Mouse (Mus musculus) neutrophil, adult 5-6 weeks (primary cell): ENCODE measurements around the gene Relch. TPM values are rescaled to one million over a fixed set of nuclear protein-coding genes. Genes with fewer than 3 reads are reported as not detected.
"Not testable (repeated sequence)": the region's sequence is repeated elsewhere in the genome, so short reads cannot be mapped to it uniquely, and the experiment has no call there.

Experiments used
- ATAC-seq: fragments of 151-379, 151-347 bp; 2 replicates; pipeline ENCODE4 v1.8.0; 2017; ENCODE audit warnings: mild to moderate bottlenecking, moderate TSS enrichment; ENCODE audit not compliant: insufficient number of reproducible peaks, poor library complexity, low FRiP score, severe bottlenecking; ENCODE audit errors: extremely low read depth
- total RNA-seq: library from RNA; stranded (forward); fragments of 200-1000 nt; gene quantifications from 2 replicates; pipeline ENCODE4 v1.2.3, GENCODE M21; 2017

The Relch gene
- total RNA-seq = 79.4 and 80.3 TPM in 2 replicates

DNA sequence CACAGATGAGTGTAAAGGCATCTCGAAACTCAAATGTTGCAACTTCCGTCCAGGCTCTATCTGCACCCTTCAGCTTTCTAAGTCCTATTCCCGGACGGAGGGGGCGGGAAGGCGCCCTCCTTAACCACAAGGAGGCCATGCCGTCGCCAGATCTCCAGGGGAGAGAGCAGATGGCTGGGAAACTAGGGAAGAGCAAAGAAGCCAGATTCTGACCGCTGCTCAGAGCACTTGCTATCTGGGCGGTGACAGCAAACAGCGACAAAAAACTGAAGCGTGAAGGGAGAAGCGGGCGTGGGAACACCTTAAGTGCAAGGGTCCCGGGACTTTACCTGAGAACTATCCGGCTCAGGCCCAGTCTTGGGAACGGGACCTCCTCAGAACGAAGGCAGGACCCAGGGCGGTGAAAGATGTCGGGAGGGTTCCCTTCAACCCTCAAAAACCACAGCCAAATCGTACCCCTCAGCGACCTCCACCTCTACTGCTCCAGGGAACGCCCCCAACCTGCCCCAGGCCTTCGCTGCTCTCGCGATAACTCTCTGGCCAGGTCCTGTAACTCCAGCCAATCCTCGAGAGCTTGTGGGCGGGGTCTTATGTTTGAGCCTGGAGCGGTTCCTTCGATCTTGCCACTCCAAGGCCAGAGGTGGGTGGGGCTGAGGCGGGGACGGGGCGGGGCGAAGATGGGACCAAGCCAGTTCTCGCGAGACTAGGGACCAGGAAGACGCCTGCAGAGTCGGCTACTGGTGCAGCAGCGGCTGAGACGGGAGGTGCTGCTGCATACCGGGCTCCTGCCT lies at the start of gene Relch, which contains the start of gene Pign:
TSS of gene Relch (plus strand) at position 691 of the 791 bp plus-strand sequence.
TSS of gene Pign (minus strand) at position 507 of the 791 bp plus-strand sequence.
- ATAC-seq = peak; percentile 98

DNA sequence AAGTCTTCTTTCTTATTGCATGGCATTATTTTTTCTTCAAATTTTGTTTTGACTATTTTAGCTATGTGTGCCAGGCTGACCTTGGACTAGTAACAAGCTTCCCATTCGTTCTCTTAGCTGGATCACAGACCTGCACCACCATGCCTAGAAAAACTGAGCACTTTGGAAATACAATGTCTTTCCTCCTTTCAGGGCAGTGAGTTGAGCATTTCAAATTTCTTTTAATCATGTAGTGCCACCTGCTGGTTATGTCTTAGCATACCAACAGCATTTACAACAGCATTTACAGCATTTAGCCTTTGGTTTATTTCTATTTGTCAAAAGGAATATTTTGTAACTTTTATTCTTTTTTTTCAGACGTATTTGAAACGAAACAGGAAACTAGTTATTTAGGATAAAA lies 33.2 kb upstream of the Relch start:
- no peak for ATAC-seq

DNA sequence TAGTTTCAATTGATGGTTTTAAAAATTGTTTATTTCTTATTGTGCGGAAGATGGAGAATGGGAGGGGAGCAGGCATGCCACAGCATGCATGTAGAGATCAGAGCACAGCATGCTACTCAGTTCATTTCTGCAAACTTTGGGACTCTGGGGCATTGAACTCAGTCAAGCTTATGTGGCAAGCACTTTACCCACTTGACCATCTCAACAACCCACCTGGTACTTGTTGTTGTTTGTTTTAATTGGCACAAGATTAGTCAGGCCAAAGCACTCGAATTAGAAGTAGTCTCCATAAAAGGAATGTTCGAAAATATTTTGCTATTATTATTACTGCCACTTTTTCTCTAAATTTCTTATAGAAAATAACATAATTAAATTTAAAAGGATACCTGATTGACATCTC lies 19.6 kb upstream of the Relch start:
- ATAC-seq = no peak

DNA sequence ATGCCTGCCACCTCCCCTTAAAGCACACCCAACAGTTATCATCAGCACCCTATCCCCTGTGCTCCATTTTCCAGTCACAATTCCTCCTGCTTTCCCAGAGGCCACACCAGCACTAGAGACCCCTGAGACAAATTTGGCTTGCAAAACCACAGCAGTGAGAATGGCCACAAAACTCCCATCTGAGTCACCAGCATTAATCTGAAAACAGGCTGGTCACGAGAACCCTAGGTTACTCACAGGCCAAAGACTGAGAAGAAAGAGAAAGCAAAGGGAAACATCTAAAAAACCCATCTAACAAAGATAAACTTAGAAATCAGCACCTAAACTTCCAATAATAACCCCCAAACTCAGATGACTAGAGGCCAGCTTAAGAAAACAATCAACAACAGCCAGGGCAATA lies 13.0 kb upstream of the Relch start:
- no peak for ATAC-seq

DNA sequence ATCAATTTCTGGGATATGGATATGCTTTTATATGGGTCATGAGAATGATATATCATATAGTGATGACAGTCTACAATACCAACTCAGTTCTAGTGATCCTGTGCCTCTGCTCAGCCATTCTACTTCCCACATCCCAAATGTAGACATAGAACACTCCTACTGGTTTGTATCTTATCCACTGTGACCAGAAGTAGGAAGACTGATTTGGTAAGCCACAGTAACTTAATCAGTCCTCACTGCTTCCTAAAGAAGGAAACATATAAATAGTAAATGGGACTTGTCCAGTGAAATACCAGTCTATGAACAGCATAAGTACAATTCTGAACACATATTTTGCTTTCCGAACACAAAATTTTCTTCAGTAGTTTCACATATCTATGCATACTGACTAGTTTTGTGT lies 9.7 kb upstream of the Relch start:
- no peak for ATAC-seq

DNA sequence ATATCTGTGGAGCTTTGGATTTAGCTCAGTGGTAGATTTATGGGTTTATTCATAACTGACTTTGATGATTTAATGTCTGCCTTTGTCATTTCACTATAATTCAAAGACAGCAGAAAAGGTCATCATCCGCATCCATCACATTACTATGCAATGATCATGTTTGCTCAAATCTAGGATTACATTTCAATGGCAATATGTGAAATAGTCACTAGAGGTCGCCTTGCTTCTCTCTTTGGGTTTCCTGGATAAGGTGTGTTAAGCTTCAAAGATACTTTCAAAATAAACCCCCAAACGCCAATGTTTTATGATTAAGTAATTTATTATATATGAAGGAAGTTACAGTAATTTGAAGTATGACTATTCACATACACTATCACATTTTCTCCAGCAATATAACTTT lies 3.6 kb upstream of the Relch start:
- peak; percentile 34; the same call in 1 of the 2 replicates for ATAC-seq

DNA sequence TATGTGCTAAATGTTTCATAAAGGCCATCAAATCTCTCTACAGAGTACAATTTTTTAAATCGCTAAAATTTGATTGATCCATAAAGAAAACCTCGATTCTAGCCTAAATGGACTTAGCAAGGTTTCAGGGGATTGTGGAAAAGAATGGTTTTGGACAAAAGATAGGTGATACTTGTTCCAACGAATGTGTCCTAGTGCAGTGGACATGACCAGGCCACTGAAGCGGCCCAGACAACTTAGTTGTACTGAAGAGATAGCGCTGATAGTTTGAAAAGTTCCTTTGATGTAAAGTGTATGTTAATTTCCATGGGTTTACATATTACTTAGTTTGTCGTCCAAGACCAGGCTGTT lies 866 bp upstream of the Relch start:
- ATAC-seq = no peak

DNA sequence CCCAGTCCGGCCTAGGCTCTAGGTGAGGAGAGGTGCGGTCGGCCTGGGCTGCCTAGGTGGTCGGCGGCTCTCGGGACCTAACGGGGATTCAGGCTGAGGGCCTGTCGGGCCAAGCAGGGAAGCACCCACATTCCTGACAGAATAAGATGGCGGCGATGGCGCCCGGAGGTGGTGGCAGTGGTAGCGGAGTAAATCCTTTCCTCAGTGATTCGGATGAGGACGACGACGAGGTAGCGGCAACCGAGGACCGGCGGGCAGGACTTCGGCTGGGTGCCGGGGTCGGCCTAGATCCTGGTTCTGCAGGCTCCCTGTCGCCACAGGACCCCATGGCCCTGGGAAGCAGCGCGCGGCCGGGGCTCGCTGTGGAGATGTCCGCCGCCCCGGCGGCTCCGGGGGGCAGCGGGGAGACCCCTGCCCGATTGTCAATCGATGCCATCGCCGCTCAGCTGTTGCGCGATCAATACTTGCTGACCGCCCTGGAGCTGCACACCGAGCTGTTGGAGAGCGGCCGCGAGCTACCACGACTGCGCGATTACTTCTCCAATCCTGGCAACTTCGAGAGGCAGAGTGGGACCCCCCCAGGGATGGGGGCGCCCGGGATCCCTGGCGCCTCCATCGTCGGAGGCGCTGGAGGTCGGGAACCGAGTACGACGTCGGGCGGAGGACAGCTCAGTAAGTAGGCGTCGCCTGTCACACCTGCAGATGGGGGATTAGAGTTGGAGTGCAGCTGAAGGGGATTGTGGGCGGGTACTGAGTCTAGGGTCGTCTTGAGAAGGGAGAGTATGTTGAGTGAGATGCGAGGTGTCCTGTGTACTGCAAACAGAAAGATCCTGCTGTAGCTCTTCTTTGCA lies 526 bp downstream of the Relch start:
- no peak for ATAC-seq

DNA sequence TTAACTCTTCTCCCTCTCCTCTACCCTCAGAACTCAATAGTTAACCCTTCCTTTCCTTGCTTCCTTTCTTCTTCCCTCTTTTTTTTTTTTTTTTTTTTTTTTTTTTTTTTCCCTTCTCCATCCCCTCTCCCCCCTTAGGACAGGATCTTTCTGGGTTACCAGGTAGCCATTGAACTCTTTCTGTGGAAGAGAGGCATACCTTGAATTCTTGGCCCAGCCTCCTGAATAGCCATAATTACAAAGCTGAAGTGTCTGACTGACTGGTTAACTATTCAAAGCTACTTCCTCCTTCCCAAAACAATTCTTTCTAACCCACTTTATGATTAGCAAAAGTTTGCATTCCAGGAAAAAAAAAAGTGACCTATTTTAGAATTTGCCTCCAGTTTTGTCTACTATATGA lies 6.0 kb downstream of the Relch start:
- no peak for ATAC-seq

DNA sequence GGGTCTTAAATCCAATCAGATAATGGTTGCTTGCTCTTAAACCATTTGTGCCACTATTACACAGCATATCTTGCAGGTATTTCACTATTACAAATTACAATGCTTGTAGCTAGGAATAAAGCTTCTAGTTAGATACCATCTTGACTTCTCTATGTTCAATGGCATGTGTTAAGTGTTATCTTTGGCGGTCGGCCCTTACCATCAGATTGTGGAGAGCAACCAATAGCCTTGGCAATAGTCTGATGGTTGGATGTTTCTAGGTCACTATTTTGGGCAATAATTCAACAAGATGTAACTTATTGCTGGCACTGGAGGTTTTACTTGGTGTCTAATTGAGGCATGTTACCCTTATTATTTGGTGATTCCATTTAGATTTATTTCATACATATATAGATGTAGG lies 11.1 kb downstream of the Relch start:
- ATAC-seq = no peak

DNA sequence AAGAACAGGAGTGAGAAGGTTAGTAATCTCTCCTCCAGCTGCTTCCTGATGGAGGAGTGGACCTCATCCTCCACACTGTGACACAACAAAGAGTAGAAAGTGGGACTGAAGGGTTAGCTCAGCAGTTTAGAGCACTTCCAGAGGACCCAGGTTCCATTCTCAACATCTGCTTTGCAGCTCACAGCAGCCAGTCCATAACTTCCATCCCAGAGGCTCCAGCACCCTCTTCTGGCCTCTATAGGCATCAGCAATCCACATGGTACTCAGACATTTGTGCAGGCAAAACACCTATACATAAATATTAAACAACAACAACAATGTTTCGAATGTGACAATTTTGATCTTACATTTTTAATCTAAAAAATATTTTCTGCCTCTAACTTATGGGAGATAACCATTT lies 16.9 kb downstream of the Relch start:
- ATAC-seq = peak; percentile 72; the same call in 1 of the 2 replicates

DNA sequence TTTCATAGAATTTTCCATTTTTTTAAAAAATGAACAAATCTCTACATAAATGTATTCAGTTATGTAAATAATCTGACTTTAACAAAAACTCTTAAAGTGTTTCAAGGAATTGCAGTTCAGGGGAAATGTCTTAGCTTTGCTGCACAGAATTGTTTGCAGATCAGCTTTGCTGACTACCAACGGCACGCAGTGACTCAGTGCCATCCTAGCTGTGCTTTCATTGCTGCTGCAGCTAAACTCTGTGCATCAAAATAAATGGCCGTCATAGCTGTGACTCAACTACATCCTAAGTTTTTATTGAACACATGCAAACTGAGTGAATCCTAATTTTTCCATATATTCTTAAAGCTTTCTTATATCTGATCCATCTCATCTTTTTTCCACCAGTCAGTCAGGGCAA lies 21.8 kb downstream of the Relch start:
- no peak for ATAC-seq

DNA sequence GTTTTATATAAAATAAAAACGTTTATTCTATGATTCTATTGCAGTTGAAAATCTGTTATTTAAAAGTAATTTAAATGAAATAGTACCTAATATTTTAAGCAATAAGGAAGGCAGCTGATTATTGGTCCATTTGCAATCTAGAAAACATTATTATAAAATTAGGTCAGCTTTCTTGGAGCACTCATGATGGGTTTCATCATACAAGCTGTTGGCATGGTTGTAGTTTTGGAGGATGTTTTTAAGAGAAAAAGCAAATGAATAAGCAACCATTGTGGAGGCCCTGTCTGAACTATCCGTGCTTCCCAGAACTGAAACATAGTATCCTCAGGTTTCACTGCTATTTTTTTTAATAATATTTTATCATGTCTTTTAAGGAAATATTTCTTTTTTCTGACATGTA lies 31.9 kb downstream of the Relch start:
- no peak for ATAC-seq

DNA sequence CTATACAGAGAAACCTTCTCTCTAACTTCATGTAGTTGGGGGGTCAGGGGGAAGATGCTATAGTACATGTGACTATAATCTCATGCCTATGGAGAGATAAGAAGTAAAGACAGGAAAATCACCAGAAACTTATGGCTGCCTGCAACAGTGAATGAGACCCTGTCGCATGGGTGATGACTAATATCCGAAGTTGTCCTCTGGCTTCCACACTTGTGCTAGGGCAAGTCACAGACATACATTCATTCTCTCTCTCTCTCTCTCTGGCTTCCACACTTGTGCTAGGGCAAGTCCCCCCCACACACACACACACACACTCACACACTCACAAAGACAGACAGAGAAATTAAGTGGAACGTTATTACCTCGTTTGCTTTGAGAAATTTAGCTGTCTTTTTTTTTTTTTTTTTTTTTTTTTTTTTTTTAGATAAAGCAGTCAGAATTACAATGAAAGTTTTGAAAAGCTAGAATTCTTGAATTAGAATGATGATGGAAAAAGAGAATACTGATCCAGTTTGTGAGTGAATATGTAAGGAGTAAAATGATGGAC lies 37.4 kb downstream of the Relch start:
- no peak for ATAC-seq

DNA sequence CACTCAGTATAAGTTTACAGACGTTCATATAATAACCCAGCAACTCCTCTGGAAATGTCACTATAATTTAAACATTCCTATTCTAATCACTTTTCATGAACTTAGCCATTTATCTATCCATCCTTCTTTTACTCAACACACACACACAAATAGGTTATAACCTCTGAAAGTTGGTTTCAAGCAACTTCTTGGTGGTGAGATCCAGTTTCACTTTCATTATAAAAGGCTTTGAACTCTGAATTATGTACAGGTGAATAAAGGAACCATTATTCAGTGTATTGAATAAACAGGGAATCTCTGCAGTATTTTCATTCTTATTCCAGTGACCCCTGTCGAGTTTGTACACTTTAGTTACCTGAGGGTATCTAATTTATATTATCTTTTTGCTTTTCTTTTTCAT lies 45.8 kb downstream of the Relch start:
- no peak for ATAC-seq

DNA sequence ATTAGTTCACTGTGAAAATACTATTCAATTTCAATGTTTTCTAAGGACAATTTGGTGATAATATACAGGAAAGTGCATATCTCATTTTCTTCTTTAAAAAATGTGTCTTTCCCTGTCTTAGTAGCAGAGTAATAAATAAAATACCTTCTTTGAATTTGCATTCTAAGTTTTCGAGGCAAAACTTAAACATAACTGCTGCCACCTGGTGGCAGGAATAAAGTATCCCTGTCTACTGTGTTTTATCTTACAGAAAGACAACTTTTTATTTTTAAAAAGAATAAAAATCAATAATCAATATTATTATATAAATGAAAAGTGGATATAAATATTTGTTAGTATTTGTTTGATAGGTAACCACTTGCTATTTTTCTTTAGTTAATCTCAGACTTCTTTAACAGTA lies 47.6 kb downstream of the Relch start:
- ATAC-seq = no peak

DNA sequence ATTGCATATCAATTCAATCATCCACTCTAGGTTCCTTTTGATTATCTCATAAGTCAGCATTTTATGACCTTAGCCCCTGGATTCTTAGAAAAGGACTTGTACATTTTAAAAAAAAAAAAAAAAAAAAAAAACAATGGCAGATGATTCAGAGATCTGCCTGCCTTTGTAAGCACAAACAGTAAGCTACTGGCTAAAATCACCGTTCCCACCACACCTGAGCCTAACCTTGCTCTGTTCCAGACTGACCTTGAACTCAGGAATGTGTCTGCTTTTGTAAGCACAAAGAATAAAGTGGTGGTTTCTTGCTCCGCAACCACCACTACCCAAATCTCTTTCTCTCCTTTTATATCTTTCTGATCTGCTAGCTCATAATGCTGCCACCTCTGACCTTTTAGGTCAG lies 49.2 kb downstream of the Relch start:
- ATAC-seq = no peak

DNA sequence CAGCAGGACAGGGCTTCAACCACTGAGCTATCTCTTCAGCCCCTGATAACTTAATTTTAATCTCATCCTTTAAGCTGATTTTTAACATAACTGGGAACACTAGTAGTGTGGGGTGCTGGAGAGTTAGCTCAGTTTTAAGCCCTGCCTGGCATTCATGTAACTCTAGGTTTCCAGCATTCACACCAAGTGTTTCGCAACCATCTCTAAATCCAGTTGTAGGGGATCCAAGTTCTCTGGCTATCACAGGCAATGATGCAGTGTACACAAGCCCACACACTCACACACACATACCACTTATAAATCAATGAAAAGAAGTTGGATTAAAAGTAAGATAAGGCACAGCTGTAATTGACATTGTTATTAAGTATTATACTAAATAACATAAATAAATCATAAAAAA lies 54.7 kb downstream of the Relch start:
- ATAC-seq = no peak

DNA sequence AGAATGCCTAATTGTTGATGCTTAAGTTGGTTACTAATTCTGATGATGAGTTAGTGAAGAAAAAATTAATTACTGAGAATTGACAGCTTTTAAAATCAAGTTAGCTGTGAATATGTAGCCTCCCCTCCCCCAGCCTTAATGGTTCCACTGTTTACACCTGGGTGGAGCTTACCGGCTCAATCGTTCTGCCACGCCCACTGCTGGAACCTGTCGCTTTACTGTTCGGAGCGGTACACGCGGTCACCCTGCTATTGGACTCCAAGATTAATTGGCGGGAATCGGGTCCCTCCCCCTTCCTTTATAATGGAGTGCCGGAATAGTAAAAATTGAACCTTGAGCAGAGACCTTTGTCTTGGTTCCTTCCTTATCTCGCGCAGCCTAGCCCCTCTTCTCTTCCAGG lies 65.6 kb downstream of the Relch start:
- not testable (repeated sequence) for ATAC-seq

DNA sequence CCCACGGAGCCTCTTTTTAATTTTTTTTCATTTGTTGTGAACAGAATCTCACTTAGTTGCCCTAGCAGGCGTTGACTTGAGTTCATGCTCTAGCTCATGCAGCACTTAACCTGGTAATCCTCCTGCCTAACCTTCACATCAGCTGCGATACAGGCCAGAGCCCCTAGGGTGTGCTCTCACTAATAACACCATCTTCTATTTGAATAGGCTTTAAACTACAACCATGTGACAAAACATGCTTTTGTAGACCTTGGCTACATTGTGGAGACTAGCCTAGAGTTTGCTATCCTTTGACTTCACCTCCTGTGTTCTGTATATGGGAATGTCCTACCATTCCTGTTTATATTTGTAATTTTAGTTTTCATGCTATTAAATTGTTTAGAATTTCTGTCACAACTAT lies 71.7 kb downstream of the Relch start:
- ATAC-seq = no peak
